Mouse (Mus musculus): Measurements from ENCODE around the gene Tcte2. TPM values are rescaled to one million over a fixed set of nuclear protein-coding genes. Genes with fewer than 3 reads are reported as not detected.
A peak's percentile ranks its signal among the peaks of the same experiment; 100 is the strongest.

Tcte2 gene
- polyA plus RNA-seq, 1 experiment from 2014 or later = 3.9 TPM

GRCm38 (mm10) chr17:13732685-13733084 lies 28.9 kb downstream of the Tcte2 start:
- WGBS = 39% methylated on average over 8 of the region's 8 CpGs
- no peaks in the 10 kb centered on the region for H3K27me3 ChIP-seq (replicated peaks)
- H3K4me2 ChIP-seq (replicated peaks) = 0 out of 2 replicates have a peak overlapping the region, but pooled peaks have one; percentile 12
- no peaks in the 10 kb centered on the region for H3K9me3 ChIP-seq
- H3K9ac ChIP-seq = no peak overlapping the region
- ATAC-seq = peak; percentile 74
- no peak overlapping the region for H3K4me3 ChIP-seq (replicated peaks)
- H3K36me3 ChIP-seq = no peaks in the 10 kb centered on the region
- H3K27ac ChIP-seq = no peak overlapping the region
- 0 out of 2 replicates have a peak, but pooled peaks cover 3% of the 10 kb centered on the region for H3K4me1 ChIP-seq (replicated peaks)

GRCm38 (mm10) chr17:13731727-13732112 lies 29.9 kb downstream of the Tcte2 start:
- Histone ChIP-seq H3K27me3 (replicated peaks) (no peaks in the 10 kb centered on the region), H3K4me2 (replicated peaks) (no peak overlapping the region), H3K4me1 (replicated peaks) (0 out of 2 replicates have a peak, but pooled peaks cover 3% of the 10 kb centered on the region), H3K9ac (no peak overlapping the region), H3K9me3 (no peaks in the 10 kb centered on the region), H3K4me3 (replicated peaks) (no peak overlapping the region), H3K27ac (no peak overlapping the region), H3K36me3 (no peaks in the 10 kb centered on the region)
- WGBS = 64% methylated on average over 4 of the region's 4 CpGs
- no peak for ATAC-seq

GRCm38 (mm10) chr17:13730980-13731726 lies 30.5 kb downstream of the Tcte2 start:
- 0 out of 2 replicates have a peak, but pooled peaks cover 3% of the 10 kb centered on the region for H3K4me1 ChIP-seq (replicated peaks)
- 88% methylated on average over 6 of the region's 6 CpGs for WGBS
- no peak overlapping the region for H3K4me2 ChIP-seq (replicated peaks)
- H3K36me3 ChIP-seq = no peaks in the 10 kb centered on the region
- H3K27ac ChIP-seq = no peak overlapping the region
- H3K9ac ChIP-seq = no peak overlapping the region
- H3K4me3 ChIP-seq (replicated peaks) = no peak overlapping the region
- no peaks in the 10 kb centered on the region for H3K9me3 ChIP-seq
- ATAC-seq = no peak
- no peaks in the 10 kb centered on the region for H3K27me3 ChIP-seq (replicated peaks)

- no peak overlapping the region for H3K9ac ChIP-seq
- no peaks in the 10 kb centered on the region for H3K36me3 ChIP-seq
- no peak overlapping the region for H3K27ac ChIP-seq
- no peaks in the 10 kb centered on the region for H3K27me3 ChIP-seq (replicated peaks)
- H3K9me3 ChIP-seq = no peaks in the 10 kb centered on the region
- H3K4me1 ChIP-seq (replicated peaks) = no peaks in the 10 kb centered on the region
- WGBS = 88% methylated on average over 8 of the region's 8 CpGs
- no peak overlapping the region for H3K4me2 ChIP-seq (replicated peaks)
- H3K4me3 ChIP-seq (replicated peaks) = no peak overlapping the region
- no peak for ATAC-seq
Measured at GRCm38 (mm10) chr17:13726832-13727355, 34.7 kb downstream of the Tcte2 start.

- Histone ChIP-seq H3K27ac (no peak overlapping the region), H3K4me1 (replicated peaks) (no peaks in the 10 kb centered on the region), H3K9ac (no peak overlapping the region), H3K36me3 (no peaks in the 10 kb centered on the region), H3K9me3 (no peaks in the 10 kb centered on the region), H3K4me2 (replicated peaks) (no peak overlapping the region), H3K27me3 (replicated peaks) (no peaks in the 10 kb centered on the region), H3K4me3 (replicated peaks) (no peak overlapping the region)
- no peak for ATAC-seq
- WGBS = 45% methylated on average over 4 of the region's 4 CpGs
Measured at GRCm38 (mm10) chr17:13725004-13725550, 36.5 kb downstream of the Tcte2 start.

- WGBS = 78% methylated on average over 2 of the region's 2 CpGs
- H3K4me1 ChIP-seq (replicated peaks) = no peaks in the 10 kb centered on the region
- H3K9me3 ChIP-seq = no peaks in the 10 kb centered on the region
- H3K36me3 ChIP-seq = no peaks in the 10 kb centered on the region
- no peak for ATAC-seq
- H3K4me2 ChIP-seq (replicated peaks) = no peak overlapping the region
- H3K27me3 ChIP-seq (replicated peaks) = no peaks in the 10 kb centered on the region
- no peak overlapping the region for H3K4me3 ChIP-seq (replicated peaks)
- H3K27ac ChIP-seq = no peak overlapping the region
- H3K9ac ChIP-seq = no peak overlapping the region
Measured at GRCm38 (mm10) chr17:13722434-13722833, 39.2 kb downstream of the Tcte2 start.

GRCm38 (mm10) chr17:13721372-13721771 lies 40.3 kb downstream of the Tcte2 start:
- Histone ChIP-seq H3K27me3 (replicated peaks) (no peaks in the 10 kb centered on the region), H3K36me3 (no peaks in the 10 kb centered on the region)

GRCm38 (mm10) chr17:13720187-13720586 lies 41.4 kb downstream of the Tcte2 start:
- Histone ChIP-seq H3K4me1 (replicated peaks) (no peaks in the 10 kb centered on the region), H3K4me2 (replicated peaks) (no peak overlapping the region), H3K27ac (no peak overlapping the region), H3K36me3 (no peaks in the 10 kb centered on the region), H3K9ac (no peak overlapping the region), H3K27me3 (replicated peaks) (no peaks in the 10 kb centered on the region), H3K4me3 (replicated peaks) (no peak overlapping the region), H3K9me3 (no peaks in the 10 kb centered on the region)
- ATAC-seq = no peak
- WGBS = 86% methylated on average over 5 of the region's 5 CpGs

More at GRCm38 (mm10) chr17:13721372-13721771, 40.3 kb downstream of the Tcte2 start:
- WGBS = 88% methylated on average over 2 of the region's 2 CpGs
- Histone ChIP-seq H3K27ac (no peak overlapping the region), H3K4me3 (replicated peaks) (no peak overlapping the region), H3K9ac (no peak overlapping the region), H3K9me3 (no peaks in the 10 kb centered on the region), H3K4me2 (replicated peaks) (no peak overlapping the region), H3K4me1 (replicated peaks) (no peaks in the 10 kb centered on the region)
- no peak for ATAC-seq

- Histone ChIP-seq H3K9ac (no peak overlapping the region), H3K27ac (no peak overlapping the region), H3K36me3 (no peaks in the 10 kb centered on the region), H3K4me1 (replicated peaks) (no peaks in the 10 kb centered on the region), H3K9me3 (no peaks in the 10 kb centered on the region), H3K4me2 (replicated peaks) (no peak overlapping the region), H3K27me3 (replicated peaks) (no peaks in the 10 kb centered on the region), H3K4me3 (replicated peaks) (no peak overlapping the region)
- WGBS = 86% methylated on average over 11 of the region's 11 CpGs
- no peak for ATAC-seq
Measured at GRCm38 (mm10) chr17:13717428-13717827, 44.2 kb downstream of the Tcte2 start.

GRCm38 (mm10) chr17:13716336-13716735 lies 45.3 kb downstream of the Tcte2 start:
- 60% methylated on average over 6 of the region's 6 CpGs for WGBS
- Histone ChIP-seq H3K4me1 (replicated peaks) (no peaks in the 10 kb centered on the region), H3K27ac (no peak overlapping the region), H3K27me3 (replicated peaks) (no peaks in the 10 kb centered on the region), H3K36me3 (no peaks in the 10 kb centered on the region), H3K9me3 (no peaks in the 10 kb centered on the region), H3K4me2 (replicated peaks) (no peak overlapping the region), H3K4me3 (replicated peaks) (no peak overlapping the region), H3K9ac (no peak overlapping the region)
- no peak; the same call in 1 of the 2 replicates for ATAC-seq

- Histone ChIP-seq H3K9ac (no peak overlapping the region), H3K4me1 (replicated peaks) (no peaks in the 10 kb centered on the region), H3K9me3 (no peaks in the 10 kb centered on the region), H3K4me2 (replicated peaks) (no peak overlapping the region), H3K27me3 (replicated peaks) (no peaks in the 10 kb centered on the region), H3K27ac (no peak overlapping the region), H3K36me3 (no peaks in the 10 kb centered on the region), H3K4me3 (replicated peaks) (no peak overlapping the region)
- 62% methylated on average over 9 of the region's 9 CpGs for WGBS
- ATAC-seq = no peak
Measured at GRCm38 (mm10) chr17:13715511-13715910, 46.1 kb downstream of the Tcte2 start.

GRCm38 (mm10) chr17:13714654-13715053 lies 47.0 kb downstream of the Tcte2 start:
- ATAC-seq = no peak

More at GRCm38 (mm10) chr17:13714654-13715053, 47.0 kb downstream of the Tcte2 start:
- Histone ChIP-seq H3K36me3 (no peaks in the 10 kb centered on the region), H3K9me3 (no peaks in the 10 kb centered on the region), H3K27me3 (replicated peaks) (no peaks in the 10 kb centered on the region), H3K27ac (no peak overlapping the region), H3K4me1 (replicated peaks) (no peaks in the 10 kb centered on the region), H3K4me3 (replicated peaks) (no peak overlapping the region), H3K4me2 (replicated peaks) (no peak overlapping the region), H3K9ac (no peak overlapping the region)
- whole genome bisulfite sequencing = 69% methylated on average over 4 of the region's 4 CpGs
